Mouse (Mus musculus) lung, adult 2 months (tissue): ENCODE results near the gene Hist1h4m.
"Not testable (repeated sequence)": the region's sequence is repeated elsewhere in the genome, so short reads cannot be mapped to it uniquely, and the experiment has no call there.

ENCODE experiments used
- CTCF ChIP-seq: fragments of 200-500 bp; IDR thresholded peaks from 2 replicates; pipeline ENCODE4 v1.5.1; 2011; ENCODE audit warnings: mild to moderate bottlenecking, low read length, control low read depth; ENCODE audit not compliant: insufficient read depth
- POLR2A ChIP-seq: fragments of 200-500 bp; IDR thresholded peaks from 2 replicates; pipeline ENCODE4 v1.6.1; 2011; ENCODE audit warnings: low read depth, mild to moderate bottlenecking, control low read depth, low read length, borderline replicate concordance; ENCODE audit errors: extremely low read depth

- TF ChIP-seq POLR2A, CTCF: not testable (repeated sequence)
These were observed at the start of gene Hist1h4m for GRCm38 (mm10) chr13:21811539-21811938.
